Mouse (Mus musculus): ENCODE data around the gene Mfsd14a.

GRCm38 (mm10) chr3:116681160-116681559 lies 18.7 kb upstream of the Mfsd14a start, which contains the start of gene Gm43191:
- no peak for TF ChIP-seq CTCF (IDR thresholded peaks at IDR 0.05; ENCODE audit: control insufficient read depth, insufficient read depth, insufficient read length)
- no peak for TF ChIP-seq MAX (IDR thresholded peaks at IDR 0.05)
- no peak for TF ChIP-seq MYOG (IDR thresholded peaks at IDR 0.05; ENCODE audit: control insufficient read depth, extremely low read depth, insufficient read length)
